Mouse (Mus musculus) Muller cell, postnatal 12 days (primary cell): ENCODE measurements around the gene Sfxn2.

Experiments
- DNase-seq: peaks from one replicate; pipeline ENCODE4 v3.0.0-alpha.2; 2015; ENCODE audit errors: inconsistent ontology term

Sfxn2 gene

GRCm38 (mm10) chr19:46572951-46573937 is at the start of gene Sfxn2, which contains the start of gene Arl3:
Sfxn2 (plus strand) TSS chr19:46573365.
Arl3 (minus strand) TSS chr19:46573198.
- peak; percentile 98 for DNase-seq

- DNase-seq: peak; percentile 83
These were observed 49.5 kb upstream of the Sfxn2 start for GRCm38 (mm10) chr19:46523480-46524151.

GRCm38 (mm10) chr19:46524152-46524544 is 49.0 kb upstream of the Sfxn2 start:
- no peak for DNase-seq

GRCm38 (mm10) chr19:46524601-46525321 is 48.4 kb upstream of the Sfxn2 start:
- peak; percentile 74 for DNase-seq

GRCm38 (mm10) chr19:46525691-46526631 is 47.2 kb upstream of the Sfxn2 start:
- no peak for DNase-seq

GRCm38 (mm10) chr19:46527632-46528528 is 45.3 kb upstream of the Sfxn2 start:
- no peak for DNase-seq

- peak; percentile 79 for DNase-seq
These were observed 44.5 kb upstream of the Sfxn2 start for GRCm38 (mm10) chr19:46528529-46529213.

- DNase-seq: no peak
These were observed 43.3 kb upstream of the Sfxn2 start for GRCm38 (mm10) chr19:46529601-46530448.

GRCm38 (mm10) chr19:46530449-46530990 is 42.6 kb upstream of the Sfxn2 start:
- no peak for DNase-seq

- no peak for DNase-seq
These were observed 41.8 kb upstream of the Sfxn2 start for GRCm38 (mm10) chr19:46531071-46532030.

GRCm38 (mm10) chr19:46532031-46532688 is 41.0 kb upstream of the Sfxn2 start:
- no peak for DNase-seq

GRCm38 (mm10) chr19:46533066-46533465 is 40.1 kb upstream of the Sfxn2 start:
- no peak for DNase-seq

GRCm38 (mm10) chr19:46533525-46533924 is 39.6 kb upstream of the Sfxn2 start:
- no peak for DNase-seq

- no peak for DNase-seq
These were observed 38.5 kb upstream of the Sfxn2 start for GRCm38 (mm10) chr19:46534542-46535098.

GRCm38 (mm10) chr19:46537357-46537756 is 35.8 kb upstream of the Sfxn2 start:
- no peak for DNase-seq

GRCm38 (mm10) chr19:46538213-46538612 is 35.0 kb upstream of the Sfxn2 start:
- no peak for DNase-seq
